Mouse (Mus musculus) G1E (cell line): ENCODE results near the gene Mef2b. TPM values are rescaled to one million over a fixed set of nuclear protein-coding genes. Genes with fewer than 3 reads are reported as not detected.

Source experiments
- ATAC-seq: 2 replicates; pipeline ENCODE4 v1.8.0; 2016; ENCODE audit warnings: mild to moderate bottlenecking; ENCODE audit not compliant: insufficient number of reproducible peaks, poor library complexity, low FRiP score, severe bottlenecking; ENCODE audit errors: extremely low read depth
- DNase-seq: peaks from one replicate; pipeline ENCODE4 v3.0.0; 2012; ENCODE audit warnings: low spot score
- H3K27me3 ChIP-seq: 2 replicates; pipeline ENCODE4 v1.6.1; 2012; ENCODE audit warnings: mild to moderate bottlenecking, low read length, inconsistent platforms; ENCODE audit not compliant: insufficient read depth
- H3K36me3 ChIP-seq: replicated peaks from 2 replicates; pipeline ENCODE3; 2012; ENCODE audit warnings: mild to moderate bottlenecking, inconsistent platforms
- H3K4me1 ChIP-seq: 2 replicates; pipeline ENCODE4 v1.6.1; 2012; ENCODE audit warnings: low read depth, low read length, inconsistent platforms, mixed read lengths; ENCODE audit not compliant: insufficient read depth
- H3K4me3 ChIP-seq: 2 replicates; pipeline ENCODE4 v1.5.1; 2012; ENCODE audit warnings: low read depth, mild to moderate bottlenecking, inconsistent platforms, low read length, moderate library complexity, mixed read lengths
- H3K9me3 ChIP-seq: replicated peaks from 2 replicates; pipeline ENCODE4 v1.6.1; 2012; ENCODE audit warnings: inconsistent platforms
- CTCF ChIP-seq: IDR thresholded peaks from 2 replicates; pipeline ENCODE4 v1.5.1; 2012; ENCODE audit warnings: low read depth, low read length, inconsistent platforms, mixed read lengths
- GATA1 ChIP-seq: IDR thresholded peaks from 2 replicates; pipeline ENCODE4 v1.6.1; 2012; ENCODE audit warnings: borderline replicate concordance, low read length, inconsistent platforms, mixed read lengths
- GATA2 ChIP-seq: IDR thresholded peaks from 2 replicates; pipeline ENCODE4 v1.6.1; 2012; ENCODE audit warnings: low read depth, low read length, inconsistent platforms, borderline replicate concordance
- POLR2AphosphoS5 ChIP-seq: IDR thresholded peaks from 2 replicates; pipeline ENCODE4 v1.6.1; 2012; ENCODE audit warnings: low read depth, low read length, inconsistent platforms; ENCODE audit not compliant: insufficient replicate concordance
- TAL1 ChIP-seq: conservative IDR thresholded peaks from 2 replicates; pipeline ENCODE4 v1.6.1; 2012; ENCODE audit warnings: low read depth, low read length, inconsistent platforms, mixed read lengths
- polyA plus RNA-seq: library from polyadenylated mRNA; stranded (reverse); fragments of >175 nt; gene quantifications from 2 replicates; pipeline ENCODE4 v1.2.3, GENCODE M21; 2012
- total RNA-seq, 2 experiments: library from RNA; stranded (forward) in 1 of 2; stranded (reverse) in 1 of 2; fragments of 200-1000 nt in 1 of 2; fragments of >200 nt in 1 of 2; fragmentation: Nextera tagmentation in 1 of 2; gene quantifications; 2 replicates each; pipeline ENCODE4 v1.2.3; 2014 to 2017

The Mef2b gene
- total and polyA plus RNA-seq, 3 experiments, result 0.55 to 4.4 (median 2.3) TPM

GRCm38 (mm10) chr8:70172043-70172681 is 32.7 kb downstream of the Mef2b start, which contains the start of gene Tmem161a:
Gene Tmem161a (plus strand): TSS chr8:70172356.
- ATAC-seq, result peak; percentile 98
- DNase-seq, result peak; percentile 98
- Histone ChIP-seq H3K27me3 (no peaks in the 10 kb centered on the region), H3K36me3 (peaks cover 31% of the 10 kb centered on the region), H3K4me3 (peak within 1 kb of the TSS; percentile 75), H3K4me1 (peaks cover 52% of the 10 kb centered on the region), H3K9me3 (no peaks in the 10 kb centered on the region)
- TF ChIP-seq POLR2AphosphoS5 (no peak), GATA1 (no peak), GATA2 (no peak), CTCF (no peak), TAL1 (no peak)

GRCm38 (mm10) chr8:70173320-70173719 is 33.8 kb downstream of the Mef2b start:
- Histone ChIP-seq H3K9me3 (no peaks in the 10 kb centered on the region), H3K4me1 (peaks cover 51% of the 10 kb centered on the region), H3K36me3 (peaks cover 42% of the 10 kb centered on the region), H3K27me3 (no peaks in the 10 kb centered on the region), H3K4me3 (peak overlapping the region; percentile 51; the same call in 1 of the 2 replicates)
- ATAC-seq (no peak), DNase-seq (no peak)
- TF ChIP-seq GATA1 (no peak), GATA2 (no peak), POLR2AphosphoS5 (no peak), CTCF (no peak), TAL1 (no peak)

GRCm38 (mm10) chr8:70174079-70174478 is 34.6 kb downstream of the Mef2b start:
- H3K36me3 ChIP-seq, result peaks cover 50% of the 10 kb centered on the region
- TF ChIP-seq POLR2AphosphoS5 (no peak), CTCF (no peak), GATA2 (no peak), TAL1 (no peak), GATA1 (no peak)
- H3K9me3 ChIP-seq, result no peaks in the 10 kb centered on the region
- DNase-seq, result no peak
- peaks cover 54% of the 10 kb centered on the region for H3K4me1 ChIP-seq
- no peaks in the 10 kb centered on the region for H3K27me3 ChIP-seq
- ATAC-seq, result no peak
- peak overlapping the region; percentile 53; the same call in 1 of the 2 replicates for H3K4me3 ChIP-seq

DNA sequence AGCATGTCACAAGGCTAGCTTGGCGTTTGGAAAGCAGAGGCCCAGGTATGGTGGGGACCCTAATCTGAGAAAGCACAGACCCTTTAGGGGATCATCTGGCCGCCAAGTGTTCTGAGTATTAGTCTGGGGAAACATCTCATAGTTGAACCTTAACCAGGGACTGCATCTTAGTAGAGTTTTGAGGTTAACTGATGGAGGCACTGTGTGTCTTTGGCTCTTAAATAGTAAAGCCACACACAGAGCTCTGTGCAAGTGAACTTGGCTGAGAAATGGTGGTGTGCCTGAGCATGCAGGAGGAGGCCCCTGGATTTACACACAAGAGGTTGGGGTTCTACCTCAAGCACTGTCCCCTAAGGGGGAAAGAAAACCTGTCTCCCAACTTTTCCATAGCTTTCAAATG is 38.7 kb downstream of the Mef2b start:
- no peak for ATAC-seq
- TF ChIP-seq GATA2, result no peak
- no peak overlapping the region for H3K4me3 ChIP-seq
- no peaks in the 10 kb centered on the region for H3K9me3 ChIP-seq
- H3K4me1 ChIP-seq, result peaks cover 46% of the 10 kb centered on the region
- H3K36me3 ChIP-seq, result peaks cover 85% of the 10 kb centered on the region
- DNase-seq, result no peak
- H3K27me3 ChIP-seq, result no peaks in the 10 kb centered on the region

GRCm38 (mm10) chr8:70179082-70179481 is 39.6 kb downstream of the Mef2b start:
- TF ChIP-seq POLR2AphosphoS5 (no peak), TAL1 (no peak), GATA2 (no peak), CTCF (no peak), GATA1 (no peak)
- H3K36me3 ChIP-seq, result peaks cover 87% of the 10 kb centered on the region
- no peak for DNase-seq
- H3K27me3 ChIP-seq, result no peaks in the 10 kb centered on the region
- no peaks in the 10 kb centered on the region for H3K9me3 ChIP-seq
- ATAC-seq, result no peak
- no peak overlapping the region for H3K4me3 ChIP-seq
- H3K4me1 ChIP-seq, result peaks cover 38% of the 10 kb centered on the region

DNA sequence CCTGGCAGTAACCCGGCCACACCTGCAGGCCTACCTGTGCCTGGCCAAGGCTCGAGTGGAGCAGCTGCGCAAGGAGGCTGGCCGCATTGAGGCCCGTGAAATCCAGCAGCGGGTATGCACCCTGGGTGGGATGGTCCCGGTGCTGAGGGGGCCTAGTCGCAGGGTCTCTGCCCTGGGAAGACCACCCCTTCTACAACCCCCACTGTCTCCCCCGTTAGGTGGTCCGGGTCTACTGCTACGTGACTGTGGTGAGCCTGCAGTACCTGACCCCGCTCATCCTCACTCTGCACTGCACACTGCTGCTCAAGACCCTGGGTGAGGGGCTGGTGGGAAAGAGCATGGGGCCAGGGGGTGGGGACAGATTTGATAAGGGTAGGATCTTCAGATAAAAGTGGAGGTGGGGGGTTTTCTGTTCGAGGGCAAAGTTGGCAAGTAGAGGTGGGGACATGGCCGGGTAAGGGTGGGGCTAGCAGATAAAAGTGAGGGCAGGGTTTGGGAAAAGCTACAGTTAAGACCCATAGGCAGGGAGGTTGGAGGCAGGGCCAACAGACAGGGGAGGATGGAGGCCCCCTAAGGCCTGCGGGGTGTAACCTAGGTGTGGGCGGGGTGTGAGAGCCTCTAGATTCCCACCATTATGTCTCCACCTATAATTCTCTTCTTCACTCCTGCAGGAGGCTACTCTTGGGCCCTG is 41.8 kb downstream of the Mef2b start:
- ATAC-seq (no peak), DNase-seq (no peak)
- Histone ChIP-seq H3K4me3 (peak overlapping the region; percentile 45; the same call in 1 of the 2 replicates), H3K9me3 (no peaks in the 10 kb centered on the region), H3K36me3 (peaks cover 87% of the 10 kb centered on the region), H3K27me3 (no peaks in the 10 kb centered on the region), H3K4me1 (peaks cover 33% of the 10 kb centered on the region)
- TF ChIP-seq GATA2 (no peak), TAL1 (no peak), POLR2AphosphoS5 (no peak), GATA1 (no peak), CTCF (no peak)
